Mouse (Mus musculus) hindbrain, embryonic 13.5 days (tissue): Measurements from ENCODE around the gene Spin1. TPM values are rescaled to one million over a fixed set of nuclear protein-coding genes. Genes with fewer than 3 reads are reported as not detected.

ENCODE experiments used
- ATAC-seq: fragments of 200-750 bp; cut with Nextera tagmentation; 2 replicates; pipeline ENCODE4 v1.8.0; 2017; ENCODE audit warnings: moderate TSS enrichment; ENCODE audit not compliant: low FRiP score
- H3K27ac ChIP-seq: fragments of 300-500 bp; sonication (generic); 2 replicates; pipeline ENCODE4 v1.5.1; 2015; ENCODE audit warnings: inconsistent platforms, mild to moderate bottlenecking, moderate library complexity
- H3K27me3 ChIP-seq: fragments of 300-500 bp; sonication (generic); 2 replicates; pipeline ENCODE4 v1.6.1; 2015; ENCODE audit warnings: mild to moderate bottlenecking, inconsistent platforms
- H3K36me3 ChIP-seq: fragments of 300-500 bp; sonication (generic); 2 replicates; pipeline ENCODE4 v1.6.1; 2015; ENCODE audit warnings: mild to moderate bottlenecking, inconsistent platforms
- H3K4me1 ChIP-seq: fragments of 300-500 bp; sonication (generic); replicated peaks from 2 replicates; pipeline ENCODE4 v1.6.1; 2015; ENCODE audit warnings: inconsistent platforms
- H3K4me2 ChIP-seq: fragments of 300-500 bp; sonication (generic); 2 replicates; pipeline ENCODE4 v1.6.1; 2015; ENCODE audit warnings: inconsistent platforms, mild to moderate bottlenecking, moderate library complexity
- H3K4me3 ChIP-seq: fragments of 300-500 bp; sonication (generic); 2 replicates; pipeline ENCODE4 v1.5.1; 2015; ENCODE audit warnings: mild to moderate bottlenecking, inconsistent platforms
- H3K9ac ChIP-seq: fragments of 300-500 bp; sonication (generic); 2 replicates; pipeline ENCODE4 v1.6.1; 2015; ENCODE audit warnings: mild to moderate bottlenecking, inconsistent platforms
- H3K9me3 ChIP-seq: fragments of 300-500 bp; sonication (generic); 2 replicates; pipeline ENCODE4 v1.6.1; 2016; ENCODE audit warnings: inconsistent platforms
- WGBS: fragments of 180-500 bp; shearing (Covaris S2); methylation state at CpG from one replicate; pipeline ENCODE4 v1.1.7; 2015; 5-methylcytosine and 5-hydroxymethylcytosine counted together
- polyA plus RNA-seq: library from polyadenylated mRNA; unstranded; fragments of >200 nt; fragmentation: Nextera tagmentation; extraction: Ambion mirVana; gene quantifications from 2 replicates; pipeline ENCODE4 v1.2.1, GENCODE M21; 2015

The Spin1 gene
- polyA plus RNA-seq, 1 experiment from 2014 or later, result 132 TPM

- no peak for ATAC-seq
- 99% methylated on average over 6 of the region's 6 CpGs for WGBS
- Histone ChIP-seq H3K4me2 (no peak overlapping the region), H3K36me3 (peaks cover 31% of the 10 kb centered on the region), H3K27ac (no peak overlapping the region), H3K27me3 (no peaks in the 10 kb centered on the region), H3K9ac (no peak overlapping the region), H3K9me3 (no peaks in the 10 kb centered on the region), H3K4me3 (no peak overlapping the region), H3K4me1 (no peaks in the 10 kb centered on the region)
These were observed 55.3 kb downstream of the Spin1 start for GRCm38 (mm10) chr13:51156014-51156386.

- Histone ChIP-seq H3K4me3 (no peak overlapping the region), H3K4me1 (no peaks in the 10 kb centered on the region), H3K4me2 (no peak overlapping the region), H3K9me3 (no peaks in the 10 kb centered on the region), H3K36me3 (peaks cover 31% of the 10 kb centered on the region), H3K27me3 (no peaks in the 10 kb centered on the region), H3K27ac (no peak overlapping the region), H3K9ac (no peak overlapping the region)
- no peak for ATAC-seq
- 83% methylated on average over 3 of the region's 3 CpGs for WGBS
These were observed 56.6 kb downstream of the Spin1 start for GRCm38 (mm10) chr13:51157291-51157690.

- ATAC-seq, result no peak
- no peaks in the 10 kb centered on the region for H3K27me3 ChIP-seq
- no peak overlapping the region for H3K9ac ChIP-seq
- no peaks in the 10 kb centered on the region for H3K4me1 ChIP-seq
- H3K4me2 ChIP-seq, result no peak overlapping the region
- H3K4me3 ChIP-seq, result no peak overlapping the region
- no peaks in the 10 kb centered on the region for H3K9me3 ChIP-seq
- H3K36me3 ChIP-seq, result peaks cover 5% of the 10 kb centered on the region
- H3K27ac ChIP-seq, result no peak overlapping the region
- 83% methylated on average over 2 of the region's 2 CpGs for WGBS
These were observed 61.0 kb downstream of the Spin1 start for GRCm38 (mm10) chr13:51161672-51162071.

GRCm38 (mm10) chr13:51162246-51162645 lies 61.6 kb downstream of the Spin1 start:
- Histone ChIP-seq H3K9ac (no peak overlapping the region), H3K27ac (no peak overlapping the region), H3K4me3 (no peak overlapping the region), H3K36me3 (peaks cover 5% of the 10 kb centered on the region), H3K4me1 (no peaks in the 10 kb centered on the region), H3K27me3 (no peaks in the 10 kb centered on the region), H3K9me3 (no peaks in the 10 kb centered on the region), H3K4me2 (no peak overlapping the region)
- no peak for ATAC-seq
- WGBS, result 88% methylated on average over 6 of the region's 6 CpGs

GRCm38 (mm10) chr13:51166711-51167110 lies 66.0 kb downstream of the Spin1 start:
- Histone ChIP-seq H3K9me3 (no peaks in the 10 kb centered on the region), H3K27ac (no peak overlapping the region), H3K4me2 (no peak overlapping the region), H3K9ac (no peak overlapping the region), H3K27me3 (peaks cover 27% of the 10 kb centered on the region), H3K36me3 (no peaks in the 10 kb centered on the region), H3K4me3 (no peak overlapping the region), H3K4me1 (peaks cover 14% of the 10 kb centered on the region)
- no peak for ATAC-seq
- WGBS, result 73% methylated on average over 11 of the region's 11 CpGs

- peak overlapping the region; percentile 91 for H3K4me2 ChIP-seq
- no peak for ATAC-seq
- H3K27me3 ChIP-seq, result peaks cover 45% of the 10 kb centered on the region
- H3K4me1 ChIP-seq, result peaks cover 15% of the 10 kb centered on the region
- H3K4me3 ChIP-seq, result peak overlapping the region; percentile 46; the same call in 1 of the 2 replicates
- H3K27ac ChIP-seq, result no peak overlapping the region
- H3K36me3 ChIP-seq, result no peaks in the 10 kb centered on the region
- no peak overlapping the region for H3K9ac ChIP-seq
- no peaks in the 10 kb centered on the region for H3K9me3 ChIP-seq
- 44% methylated on average over 11 of the region's 11 CpGs for WGBS
These were observed 69.5 kb downstream of the Spin1 start for GRCm38 (mm10) chr13:51170215-51170614.

GRCm38 (mm10) chr13:51170691-51171680 lies 70.3 kb downstream of the Spin1 start, which contains the start of gene Nxnl2:
Gene Nxnl2 (plus strand): TSS chr13:51171022.
- Histone ChIP-seq H3K9ac (peak within 1 kb of the TSS; percentile 64), H3K4me3 (peak within 1 kb of the TSS; percentile 46), H3K27me3 (peaks cover 45% of the 10 kb centered on the region), H3K36me3 (no peaks in the 10 kb centered on the region), H3K9me3 (no peaks in the 10 kb centered on the region), H3K4me2 (peak within 1 kb of the TSS; percentile 91), H3K4me1 (peaks cover 15% of the 10 kb centered on the region), H3K27ac (no peak within 1 kb of the TSS)
- under 1% methylated on average over 64 of the region's 64 CpGs for WGBS
- peak; percentile 74 for ATAC-seq

- Histone ChIP-seq H3K9me3 (no peaks in the 10 kb centered on the region), H3K4me3 (no peak overlapping the region), H3K36me3 (no peaks in the 10 kb centered on the region), H3K9ac (no peak overlapping the region), H3K4me1 (peaks cover 15% of the 10 kb centered on the region), H3K27me3 (peaks cover 45% of the 10 kb centered on the region), H3K4me2 (no peak overlapping the region), H3K27ac (no peak overlapping the region)
- 74% methylated on average over 7 of the region's 7 CpGs for WGBS
- ATAC-seq, result no peak
These were observed 71.9 kb downstream of the Spin1 start for GRCm38 (mm10) chr13:51172601-51173000.

GRCm38 (mm10) chr13:51178932-51179331 lies 78.3 kb downstream of the Spin1 start:
- WGBS, result 84% methylated on average over 10 of the region's 10 CpGs

GRCm38 (mm10) chr13:51179362-51179761 lies 78.7 kb downstream of the Spin1 start:
- no peak for ATAC-seq
- Histone ChIP-seq H3K27me3 (0 out of 2 replicates have a peak, but pooled peaks cover 3% of the 10 kb centered on the region), H3K4me1 (no peaks in the 10 kb centered on the region), H3K9ac (no peak overlapping the region), H3K36me3 (no peaks in the 10 kb centered on the region), H3K4me3 (no peak overlapping the region), H3K9me3 (no peaks in the 10 kb centered on the region), H3K4me2 (no peak overlapping the region), H3K27ac (no peak overlapping the region)
- WGBS, result 69% methylated on average over 3 of the region's 3 CpGs

More at GRCm38 (mm10) chr13:51178932-51179331, 78.3 kb downstream of the Spin1 start:
- no peaks in the 10 kb centered on the region for H3K9me3 ChIP-seq
- H3K4me1 ChIP-seq, result no peaks in the 10 kb centered on the region
- no peak overlapping the region for H3K27ac ChIP-seq
- H3K4me3 ChIP-seq, result no peak overlapping the region
- no peak overlapping the region for H3K9ac ChIP-seq
- H3K36me3 ChIP-seq, result no peaks in the 10 kb centered on the region
- ATAC-seq, result no peak
- H3K4me2 ChIP-seq, result no peak overlapping the region
- 0 out of 2 replicates have a peak, but pooled peaks cover 5% of the 10 kb centered on the region for H3K27me3 ChIP-seq

GRCm38 (mm10) chr13:51182236-51182635 lies 81.6 kb downstream of the Spin1 start:
- ATAC-seq, result no peak
- 94% methylated on average over 7 of the region's 7 CpGs for WGBS
- Histone ChIP-seq H3K27ac (no peak overlapping the region), H3K9me3 (no peaks in the 10 kb centered on the region), H3K4me2 (no peak overlapping the region), H3K4me3 (no peak overlapping the region), H3K27me3 (no peaks in the 10 kb centered on the region), H3K4me1 (no peaks in the 10 kb centered on the region), H3K36me3 (no peaks in the 10 kb centered on the region), H3K9ac (no peak overlapping the region)

GRCm38 (mm10) chr13:51184896-51185295 lies 84.2 kb downstream of the Spin1 start:
- H3K36me3 ChIP-seq, result no peaks in the 10 kb centered on the region
- H3K27ac ChIP-seq, result no peak overlapping the region
- 84% methylated on average over 3 of the region's 3 CpGs for WGBS
- H3K27me3 ChIP-seq, result no peaks in the 10 kb centered on the region
- H3K4me3 ChIP-seq, result no peak overlapping the region
- H3K4me2 ChIP-seq, result no peak overlapping the region
- H3K9me3 ChIP-seq, result no peaks in the 10 kb centered on the region
- H3K9ac ChIP-seq, result no peak overlapping the region
- H3K4me1 ChIP-seq, result no peaks in the 10 kb centered on the region
- ATAC-seq, result no peak

GRCm38 (mm10) chr13:51190336-51190735 lies 89.7 kb downstream of the Spin1 start:
- ATAC-seq, result no peak
- WGBS, result 55% methylated on average over 3 of the region's 3 CpGs
- no peaks in the 10 kb centered on the region for H3K27me3 ChIP-seq

More at GRCm38 (mm10) chr13:51190336-51190735, 89.7 kb downstream of the Spin1 start:
- no peak overlapping the region for H3K4me2 ChIP-seq
- H3K9me3 ChIP-seq, result no peaks in the 10 kb centered on the region
- no peak overlapping the region for H3K27ac ChIP-seq
- no peaks in the 10 kb centered on the region for H3K4me1 ChIP-seq
- no peak overlapping the region for H3K9ac ChIP-seq
- H3K4me3 ChIP-seq, result no peak overlapping the region
- H3K36me3 ChIP-seq, result no peaks in the 10 kb centered on the region
